Mouse (Mus musculus): ENCODE results near the gene Cox7a2l.

DNA sequence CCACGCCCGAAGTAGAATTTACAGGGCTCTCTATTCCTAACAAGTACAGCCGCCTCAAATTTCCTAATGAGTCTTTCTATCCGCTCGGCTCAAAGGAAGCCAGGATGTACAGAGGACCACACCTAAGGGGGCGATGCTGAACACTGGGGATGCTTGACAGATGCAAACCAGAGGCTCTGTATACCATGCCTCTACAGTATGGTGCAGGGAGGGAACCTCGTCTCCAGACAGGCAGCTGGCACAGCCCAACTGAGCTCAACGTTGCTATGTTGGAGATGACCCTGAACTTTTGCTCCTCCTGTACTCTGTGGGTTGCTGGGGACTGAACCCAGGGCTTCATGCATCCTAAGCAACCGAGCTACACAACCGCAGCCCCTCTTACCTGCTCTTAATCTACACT, 30.0 kb upstream of the Cox7a2l start:
- TF ChIP-seq POLR2A (IDR thresholded peaks at IDR 0.05; ENCODE audit: extremely low read depth, insufficient read depth, low read length) = no peak
- no peak for TF ChIP-seq CTCF (IDR thresholded peaks at IDR 0.05; ENCODE audit: low read depth, low read length)
